Mouse (Mus musculus): ENCODE results near the gene Ap2a2.
A peak's percentile ranks its signal among the peaks of the same experiment; 100 is the strongest.

Gene Ap2a2

GRCm38 (mm10) chr7:141561682-141562391, at the start of gene Ap2a2:
Ap2a2 (plus strand) TSS chr7:141562173.
- peak; percentile 99 for DNase-seq

GRCm38 (mm10) chr7:141517638-141518037, 44.3 kb upstream of the Ap2a2 start:
- peak; percentile 94 for DNase-seq

GRCm38 (mm10) chr7:141518296-141518695, 43.7 kb upstream of the Ap2a2 start:
- DNase-seq = no peak

GRCm38 (mm10) chr7:141518926-141519325, 43.0 kb upstream of the Ap2a2 start:
- DNase-seq = no peak

- DNase-seq = no peak
Observed at GRCm38 (mm10) chr7:141519795-141520194, 42.2 kb upstream of the Ap2a2 start.

- no peak for DNase-seq
Observed at GRCm38 (mm10) chr7:141523007-141523406, 39.0 kb upstream of the Ap2a2 start.

- no peak for DNase-seq
Observed at GRCm38 (mm10) chr7:141524271-141524670, 37.7 kb upstream of the Ap2a2 start.

- peak; percentile 97 for DNase-seq
Observed at GRCm38 (mm10) chr7:141524760-141525579, 37.0 kb upstream of the Ap2a2 start.

GRCm38 (mm10) chr7:141525580-141525925, 36.4 kb upstream of the Ap2a2 start:
- no peak for DNase-seq

- no peak for DNase-seq
Observed at GRCm38 (mm10) chr7:141535570-141535969, 26.4 kb upstream of the Ap2a2 start.

- peak; percentile 93 for DNase-seq
Observed at GRCm38 (mm10) chr7:141538852-141539555, 23.0 kb upstream of the Ap2a2 start.

GRCm38 (mm10) chr7:141539556-141540311, 22.2 kb upstream of the Ap2a2 start, which contains the start of gene Chid1:
Chid1 (minus strand) TSS chr7:141539857.
- DNase-seq = peak; percentile 100

- peak; percentile 99 for DNase-seq
Observed at GRCm38 (mm10) chr7:141540312-141541081, 21.5 kb upstream of the Ap2a2 start.

- DNase-seq = no peak
Observed at GRCm38 (mm10) chr7:141541681-141542080, 20.3 kb upstream of the Ap2a2 start.

- no peak for DNase-seq
Observed at GRCm38 (mm10) chr7:141542588-141542987, 19.4 kb upstream of the Ap2a2 start.

- no peak for DNase-seq
Observed at GRCm38 (mm10) chr7:141544654-141545053, 17.3 kb upstream of the Ap2a2 start.

- DNase-seq = no peak
Observed at GRCm38 (mm10) chr7:141549432-141550061, 12.4 kb upstream of the Ap2a2 start.

- no peak for DNase-seq
Observed at GRCm38 (mm10) chr7:141550464-141550863, 11.5 kb upstream of the Ap2a2 start.

GRCm38 (mm10) chr7:141558329-141558776, 3.6 kb upstream of the Ap2a2 start:
- DNase-seq = no peak

- no peak for DNase-seq
Observed at GRCm38 (mm10) chr7:141558946-141559345, 3.0 kb upstream of the Ap2a2 start.

- peak; percentile 62 for DNase-seq
Observed at GRCm38 (mm10) chr7:141559726-141560325, 2.1 kb upstream of the Ap2a2 start.

Measured in heart, adult 11 months (tissue).